Mouse (Mus musculus): ENCODE data around the gene Shroom2. TPM values are rescaled to one million over a fixed set of nuclear protein-coding genes. Genes with fewer than 3 reads are reported as not detected.

Shroom2 gene
- polyA plus RNA-seq, 1 experiment: 5.2 TPM

- WGBS: 67% methylated on average over 8 of the region's 8 CpGs
- no peaks in the 10 kb centered on the region for H3K4me1 ChIP-seq (ENCODE audit: control insufficient read depth, insufficient read depth, low read length)
- TF ChIP-seq CTCF (IDR thresholded peaks at IDR 0.05; ENCODE audit: insufficient read depth, low read length): no peak
- no peak for TF ChIP-seq POLR2A (IDR thresholded peaks at IDR 0.05; ENCODE audit: borderline replicate concordance, extremely low read depth, low read depth, low read length)
- H3K4me3 ChIP-seq (replicated peaks; ENCODE audit: extremely low read depth, low read depth, low read length): no peak overlapping the region
- DNase-seq: no peak
Measured at GRCm38 (mm10) chrX:152655796-152656608, 113.3 kb downstream of the Shroom2 start.

GRCm38 (mm10) chrX:152652676-152653075 is 116.6 kb downstream of the Shroom2 start:
- Histone ChIP-seq H3K4me1 (ENCODE audit: control insufficient read depth, insufficient read depth, low read length) (no peaks in the 10 kb centered on the region), H3K4me3 (replicated peaks; ENCODE audit: extremely low read depth, low read depth, low read length) (no peak overlapping the region)
- TF ChIP-seq POLR2A (IDR thresholded peaks at IDR 0.05; ENCODE audit: borderline replicate concordance, extremely low read depth, low read depth, low read length) (no peak), CTCF (IDR thresholded peaks at IDR 0.05; ENCODE audit: insufficient read depth, low read length) (no peak)
- DNase-seq: no peak
- 73% methylated on average over 2 of the region's 2 CpGs for WGBS

- Histone ChIP-seq H3K4me3 (replicated peaks; ENCODE audit: extremely low read depth, low read depth, low read length) (no peak overlapping the region), H3K4me1 (ENCODE audit: control insufficient read depth, insufficient read depth, low read length) (no peaks in the 10 kb centered on the region; the same call in 1 of the 2 replicates)
- DNase-seq: no peak
- 45% methylated on average over 4 of the region's 4 CpGs for WGBS
- TF ChIP-seq CTCF (IDR thresholded peaks at IDR 0.05; ENCODE audit: insufficient read depth, low read length) (no peak), POLR2A (IDR thresholded peaks at IDR 0.05; ENCODE audit: borderline replicate concordance, extremely low read depth, low read depth, low read length) (no peak)
Measured at GRCm38 (mm10) chrX:152644827-152645226, 124.4 kb downstream of the Shroom2 start.

- no peak for DNase-seq
- Histone ChIP-seq H3K4me3 (replicated peaks; ENCODE audit: extremely low read depth, low read depth, low read length) (no peak overlapping the region), H3K4me1 (ENCODE audit: control insufficient read depth, insufficient read depth, low read length) (no peaks in the 10 kb centered on the region; the same call in 1 of the 2 replicates)
- no peak for TF ChIP-seq POLR2A (IDR thresholded peaks at IDR 0.05; ENCODE audit: borderline replicate concordance, extremely low read depth, low read depth, low read length)
- no peak for TF ChIP-seq CTCF (IDR thresholded peaks at IDR 0.05; ENCODE audit: insufficient read depth, low read length)
- WGBS: 55% methylated on average over 11 of the region's 11 CpGs
Measured at GRCm38 (mm10) chrX:152643679-152644638, 125.3 kb downstream of the Shroom2 start.

- no peak overlapping the region for H3K4me3 ChIP-seq (replicated peaks; ENCODE audit: extremely low read depth, low read depth, low read length)
- no peaks in the 10 kb centered on the region; the same call in 1 of the 2 replicates for H3K4me1 ChIP-seq (ENCODE audit: control insufficient read depth, insufficient read depth, low read length)
- no peak for DNase-seq
- no peak for TF ChIP-seq POLR2A (IDR thresholded peaks at IDR 0.05; ENCODE audit: borderline replicate concordance, extremely low read depth, low read depth, low read length)
- no peak for TF ChIP-seq CTCF (IDR thresholded peaks at IDR 0.05; ENCODE audit: insufficient read depth, low read length)
Measured at GRCm38 (mm10) chrX:152643201-152643600, 126.1 kb downstream of the Shroom2 start.

GRCm38 (mm10) chrX:152642627-152643026 is 126.6 kb downstream of the Shroom2 start:
- H3K4me3 ChIP-seq (replicated peaks; ENCODE audit: extremely low read depth, low read depth, low read length): no peak overlapping the region
- 74% methylated on average over 2 of the region's 2 CpGs for WGBS
- no peak for DNase-seq
- H3K4me1 ChIP-seq (ENCODE audit: control insufficient read depth, insufficient read depth, low read length): no peaks in the 10 kb centered on the region; the same call in 1 of the 2 replicates
- TF ChIP-seq CTCF (IDR thresholded peaks at IDR 0.05; ENCODE audit: insufficient read depth, low read length) (no peak), POLR2A (IDR thresholded peaks at IDR 0.05; ENCODE audit: borderline replicate concordance, extremely low read depth, low read depth, low read length) (no peak)

- peak; percentile 22 for DNase-seq
- TF ChIP-seq POLR2A (IDR thresholded peaks at IDR 0.05; ENCODE audit: borderline replicate concordance, extremely low read depth, low read depth, low read length): no peak
- no peak for TF ChIP-seq CTCF (IDR thresholded peaks at IDR 0.05; ENCODE audit: insufficient read depth, low read length)
- WGBS: 79% methylated on average over 12 of the region's 12 CpGs
- Histone ChIP-seq H3K4me3 (replicated peaks; ENCODE audit: extremely low read depth, low read depth, low read length) (no peak overlapping the region), H3K4me1 (ENCODE audit: control insufficient read depth, insufficient read depth, low read length) (no peaks in the 10 kb centered on the region)
Measured at GRCm38 (mm10) chrX:152635397-152635796, 133.9 kb downstream of the Shroom2 start.

- H3K4me3 ChIP-seq (replicated peaks; ENCODE audit: extremely low read depth, low read depth, low read length): no peak overlapping the region
- no peaks in the 10 kb centered on the region for H3K4me1 ChIP-seq (ENCODE audit: control insufficient read depth, insufficient read depth, low read length)
- no peak for TF ChIP-seq POLR2A (IDR thresholded peaks at IDR 0.05; ENCODE audit: borderline replicate concordance, extremely low read depth, low read depth, low read length)
- TF ChIP-seq CTCF (IDR thresholded peaks at IDR 0.05; ENCODE audit: insufficient read depth, low read length): no peak
- WGBS: 72% methylated on average over 2 of the region's 2 CpGs
- no peak for DNase-seq
Measured at GRCm38 (mm10) chrX:152621407-152621806, 147.9 kb downstream of the Shroom2 start.

GRCm38 (mm10) chrX:152620917-152621316 is 148.3 kb downstream of the Shroom2 start:
- no peak for TF ChIP-seq CTCF (IDR thresholded peaks at IDR 0.05; ENCODE audit: insufficient read depth, low read length)
- TF ChIP-seq POLR2A (IDR thresholded peaks at IDR 0.05; ENCODE audit: borderline replicate concordance, extremely low read depth, low read depth, low read length): no peak
- DNase-seq: no peak
- Histone ChIP-seq H3K4me3 (replicated peaks; ENCODE audit: extremely low read depth, low read depth, low read length) (no peak overlapping the region), H3K4me1 (ENCODE audit: control insufficient read depth, insufficient read depth, low read length) (no peaks in the 10 kb centered on the region)

Data from lung, adult 2 months (tissue).